Mouse (Mus musculus) lung, postnatal 0 days (tissue): Measurements from ENCODE around the gene Esrrb. TPM values are rescaled to one million over a fixed set of nuclear protein-coding genes. Genes with fewer than 3 reads are reported as not detected.
A peak's percentile ranks its signal among the peaks of the same experiment; 100 is the strongest.

Experiments
- ATAC-seq: fragments of 200-750 bp; cut with Nextera tagmentation; 2 replicates; pipeline ENCODE4 v1.8.0; 2017; ENCODE audit warnings: moderate library complexity
- DNase-seq: peaks from one replicate; pipeline ENCODE4 v3.0.0-alpha.2; 2016; ENCODE audit warnings: low spot score
- H3K27ac ChIP-seq: fragments of 300-500 bp; sonication (generic); 2 replicates; pipeline ENCODE4 v1.5.1; 2014; ENCODE audit warnings: antibody characterized with exemption, mild to moderate bottlenecking, low read length, mixed read lengths
- H3K27me3 ChIP-seq: fragments of 300-500 bp; sonication (generic); replicated peaks from 2 replicates; pipeline ENCODE4 v1.6.1; 2014; ENCODE audit warnings: low read length, mixed read lengths; ENCODE audit not compliant: insufficient read depth
- H3K36me3 ChIP-seq: fragments of 300-500 bp; sonication (generic); 2 replicates; pipeline ENCODE4 v1.6.1; 2014; ENCODE audit warnings: low read length, mixed read lengths; ENCODE audit not compliant: insufficient read depth
- H3K4me1 ChIP-seq: fragments of 300-500 bp; sonication (generic); 2 replicates; pipeline ENCODE4 v1.6.1; 2014; ENCODE audit warnings: antibody characterized with exemption, low read depth, low read length, mixed read lengths; ENCODE audit not compliant: insufficient read depth
- H3K4me2 ChIP-seq: fragments of 300-500 bp; sonication (generic); replicated peaks from 2 replicates; pipeline ENCODE4 v1.6.1; 2014; ENCODE audit warnings: low read depth, mild to moderate bottlenecking, low read length, moderate library complexity, mixed read lengths
- H3K4me3 ChIP-seq: fragments of 300-500 bp; sonication (generic); 2 replicates; pipeline ENCODE4 v1.5.1; 2014; ENCODE audit warnings: low read depth, low read length
- H3K9ac ChIP-seq: fragments of 300-500 bp; sonication (generic); replicated peaks from 2 replicates; pipeline ENCODE4 v1.6.1; 2014; ENCODE audit warnings: low read depth, mild to moderate bottlenecking
- H3K9me3 ChIP-seq: fragments of 300-500 bp; sonication (generic); 2 replicates; pipeline ENCODE4 v1.6.1; 2016; ENCODE audit warnings: low read length, mixed read lengths
- CTCF ChIP-seq: IDR thresholded peaks from 2 replicates; pipeline ENCODE4 v1.5.1; 2016; ENCODE audit warnings: antibody characterized with exemption, mild to moderate bottlenecking
- EP300 ChIP-seq: IDR thresholded peaks from 2 replicates; pipeline ENCODE4 v1.6.1; 2016; ENCODE audit warnings: antibody characterized with exemption, mild to moderate bottlenecking, control low read depth
- WGBS: fragments of 180-500 bp; shearing (Covaris S2); extraction: QIAGEN DNeasy Blood & Tissue Kit; methylation state at CpG from one replicate; pipeline ENCODE4 v1.1.7; 2014; 5-methylcytosine and 5-hydroxymethylcytosine counted together
- polyA plus RNA-seq: library from polyadenylated mRNA; unstranded; fragments of >200 nt; fragmentation: Nextera tagmentation; extraction: Ambion mirVana; gene quantifications from 2 replicates; pipeline ENCODE4 v1.2.1, GENCODE M21; 2015

The Esrrb gene
- polyA plus RNA-seq, result 0.07 and 0.10 TPM in 2 replicates

DNA sequence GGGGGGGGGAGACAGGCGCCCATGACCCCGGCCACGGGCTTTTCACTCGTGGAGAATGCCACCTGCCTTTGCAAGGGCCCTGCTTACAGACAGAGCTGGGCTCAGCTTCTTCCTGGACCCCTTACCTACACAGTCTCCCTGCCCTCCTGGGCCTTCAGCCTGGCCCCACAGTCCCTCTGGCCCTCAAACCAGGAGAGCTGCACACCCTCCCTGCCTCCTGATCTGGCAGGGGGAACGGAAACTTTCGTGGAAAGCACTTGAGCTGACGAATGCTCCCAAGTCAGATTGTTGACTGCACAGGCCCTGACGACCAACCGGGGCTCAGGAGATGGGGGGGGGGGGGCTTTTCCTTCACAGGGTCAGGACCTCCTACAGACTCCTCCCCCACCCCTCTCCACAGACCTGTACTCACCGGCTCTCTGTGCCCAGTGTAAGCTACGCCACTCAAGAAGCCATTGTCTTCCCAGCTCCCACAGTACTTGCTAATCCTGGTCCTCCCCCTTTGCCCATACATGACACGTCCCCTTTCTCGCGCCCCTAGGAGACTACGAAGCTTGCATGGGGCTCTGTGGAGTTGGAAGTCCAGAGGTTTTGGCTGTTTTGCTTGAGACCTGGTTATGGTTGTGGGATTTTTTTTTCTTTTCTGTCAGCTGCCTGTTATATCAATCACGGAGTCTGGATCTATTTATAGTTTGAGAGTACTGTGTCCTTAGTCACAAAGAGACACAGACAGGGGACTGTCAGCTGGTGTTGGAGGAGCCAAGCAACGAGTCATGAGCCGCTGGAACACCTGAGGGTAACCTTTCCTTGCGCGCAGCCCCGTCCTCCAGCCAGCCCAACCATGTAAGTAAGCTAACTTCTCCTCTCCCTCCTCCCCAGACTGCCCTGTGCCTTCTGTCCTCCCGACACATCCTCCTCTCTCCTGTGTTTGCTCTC, at the start of gene Esrrb:
Gene Esrrb, plus strand, starts transcription at position 422 of the 936 bp plus-strand sequence.
- no peaks in the 10 kb centered on the region for H3K9me3 ChIP-seq
- no peaks in the 10 kb centered on the region for H3K27me3 ChIP-seq
- TF ChIP-seq EP300 (no peak), CTCF (no peak)
- H3K4me1 ChIP-seq, result no peaks in the 10 kb centered on the region
- DNase-seq, result peak; percentile 18
- no peak within 1 kb of the TSS for H3K4me3 ChIP-seq
- ATAC-seq, result peak; percentile 40; the same call in 1 of the 2 replicates
- 24% methylated on average over 22 of the region's 22 CpGs for WGBS
- no peaks in the 10 kb centered on the region for H3K36me3 ChIP-seq
- 0 out of 2 replicates have a peak within 1 kb of the TSS, but pooled peaks have one; percentile 14 for H3K4me2 ChIP-seq
- no peak within 1 kb of the TSS for H3K27ac ChIP-seq
- H3K9ac ChIP-seq, result no peak within 1 kb of the TSS

DNA sequence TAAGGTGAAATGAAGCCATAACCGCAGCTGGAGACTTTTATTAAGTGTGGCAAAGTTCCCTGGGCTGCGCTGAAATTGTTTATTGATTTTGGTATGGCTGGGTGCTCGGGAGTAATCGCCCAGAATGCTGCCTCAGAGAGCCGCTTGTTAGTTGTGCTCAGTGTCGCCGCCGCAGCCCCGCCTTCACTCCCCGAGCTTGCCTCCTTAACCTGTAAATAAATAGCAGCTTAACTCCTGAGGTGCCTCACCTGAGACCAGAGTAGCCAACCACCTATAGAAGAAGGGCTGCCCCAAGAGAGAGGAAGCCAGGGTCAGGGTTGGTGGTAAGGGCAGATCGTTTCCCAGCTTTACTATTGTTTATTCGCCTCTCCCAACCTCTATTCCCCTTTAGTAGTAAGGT, 40.3 kb upstream of the Esrrb start:
- WGBS, result 22% methylated on average over 12 of the region's 12 CpGs
- no peak for DNase-seq
- no peak overlapping the region for H3K4me3 ChIP-seq
- no peak overlapping the region for H3K9ac ChIP-seq
- ATAC-seq, result no peak
- H3K4me2 ChIP-seq, result 0 out of 2 replicates have a peak overlapping the region, but pooled peaks have one; percentile 8
- H3K36me3 ChIP-seq, result no peaks in the 10 kb centered on the region
- H3K9me3 ChIP-seq, result no peaks in the 10 kb centered on the region
- no peaks in the 10 kb centered on the region for H3K27me3 ChIP-seq
- no peak for TF ChIP-seq CTCF
- no peak for TF ChIP-seq EP300
- H3K27ac ChIP-seq, result no peak overlapping the region
- H3K4me1 ChIP-seq, result no peaks in the 10 kb centered on the region

DNA sequence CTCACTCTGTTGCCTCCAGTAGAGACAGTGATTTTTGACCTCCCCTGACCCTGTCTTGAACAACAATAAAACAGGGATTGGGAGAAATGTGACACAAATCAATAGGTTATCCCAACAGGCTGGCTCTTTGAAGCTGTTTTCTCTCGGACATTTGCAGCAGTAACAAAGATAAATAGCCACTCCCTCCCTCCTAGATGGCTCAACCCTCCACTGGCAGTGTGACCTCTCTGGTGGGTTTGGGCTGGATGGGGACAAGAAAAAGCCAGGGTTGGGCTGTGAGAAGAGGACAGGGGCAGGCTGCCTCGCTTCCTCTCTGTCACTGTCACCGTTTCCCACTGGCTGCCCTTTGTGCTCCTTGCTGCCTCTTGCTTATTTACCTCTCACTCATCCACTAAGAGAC, 36.6 kb upstream of the Esrrb start:
- ATAC-seq (no peak), DNase-seq (no peak)
- WGBS, result 24% methylated on average over 3 of the region's 3 CpGs
- H3K4me2 ChIP-seq, result no peak overlapping the region
- no peaks in the 10 kb centered on the region for H3K4me1 ChIP-seq
- no peak overlapping the region for H3K9ac ChIP-seq
- H3K27me3 ChIP-seq, result no peaks in the 10 kb centered on the region
- TF ChIP-seq CTCF (no peak), EP300 (no peak)
- no peak overlapping the region for H3K27ac ChIP-seq
- no peaks in the 10 kb centered on the region for H3K36me3 ChIP-seq
- H3K9me3 ChIP-seq, result no peaks in the 10 kb centered on the region
- no peak overlapping the region for H3K4me3 ChIP-seq

DNA sequence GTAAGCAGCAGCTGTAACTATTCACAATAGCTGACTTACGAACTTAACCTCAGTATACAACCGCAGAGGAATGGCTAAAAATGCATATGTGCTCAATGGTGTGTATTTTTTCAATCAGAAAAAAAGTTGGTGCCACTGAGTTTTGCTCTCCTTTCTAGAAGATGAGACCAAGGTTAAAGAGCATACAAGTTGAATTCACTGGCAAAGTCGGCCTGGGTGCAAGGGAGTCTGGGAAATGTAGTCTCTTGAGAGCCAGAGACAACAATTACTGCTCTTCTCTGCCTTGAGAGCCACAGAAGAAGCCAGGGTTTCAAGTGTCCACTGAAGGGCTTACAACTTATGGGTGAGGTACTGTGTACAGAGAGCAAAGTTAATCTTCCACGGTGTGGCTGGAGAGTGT, 31.1 kb upstream of the Esrrb start:
- Histone ChIP-seq H3K9ac (no peak overlapping the region), H3K27me3 (no peaks in the 10 kb centered on the region), H3K4me2 (no peak overlapping the region), H3K4me3 (no peak overlapping the region), H3K36me3 (no peaks in the 10 kb centered on the region), H3K9me3 (no peaks in the 10 kb centered on the region), H3K4me1 (no peaks in the 10 kb centered on the region), H3K27ac (no peak overlapping the region)
- DNase-seq (no peak), ATAC-seq (no peak)
- TF ChIP-seq CTCF (no peak), EP300 (no peak)
- WGBS, result 55% methylated on average over 4 of the region's 4 CpGs

DNA sequence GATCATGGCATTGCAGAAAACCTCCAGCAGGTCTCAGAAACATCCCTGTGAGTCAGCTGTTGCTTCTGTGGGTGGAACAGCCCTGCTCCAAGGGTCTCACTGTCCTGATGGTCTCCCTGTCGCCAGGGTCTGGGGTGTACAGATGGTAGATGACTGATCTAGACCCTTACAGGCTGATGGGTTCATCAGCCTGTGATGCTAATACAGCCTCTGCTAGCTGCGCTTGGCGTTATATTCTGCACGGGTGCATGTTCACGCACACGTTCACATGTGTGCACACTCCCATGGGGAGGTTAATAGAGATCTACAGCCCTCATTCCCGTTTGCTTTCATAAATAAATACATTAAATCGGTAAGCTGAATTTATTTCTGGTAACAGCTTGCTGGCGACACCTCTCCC, 30.2 kb upstream of the Esrrb start:
- TF ChIP-seq CTCF, result no peak
- TF ChIP-seq EP300, result no peak
- WGBS, result 82% methylated on average over 9 of the region's 9 CpGs
- Histone ChIP-seq H3K4me2 (no peak overlapping the region), H3K27ac (no peak overlapping the region), H3K27me3 (no peaks in the 10 kb centered on the region), H3K4me3 (no peak overlapping the region), H3K36me3 (no peaks in the 10 kb centered on the region), H3K4me1 (no peaks in the 10 kb centered on the region), H3K9me3 (no peaks in the 10 kb centered on the region), H3K9ac (no peak overlapping the region)
- ATAC-seq, result no peak
- DNase-seq, result no peak

DNA sequence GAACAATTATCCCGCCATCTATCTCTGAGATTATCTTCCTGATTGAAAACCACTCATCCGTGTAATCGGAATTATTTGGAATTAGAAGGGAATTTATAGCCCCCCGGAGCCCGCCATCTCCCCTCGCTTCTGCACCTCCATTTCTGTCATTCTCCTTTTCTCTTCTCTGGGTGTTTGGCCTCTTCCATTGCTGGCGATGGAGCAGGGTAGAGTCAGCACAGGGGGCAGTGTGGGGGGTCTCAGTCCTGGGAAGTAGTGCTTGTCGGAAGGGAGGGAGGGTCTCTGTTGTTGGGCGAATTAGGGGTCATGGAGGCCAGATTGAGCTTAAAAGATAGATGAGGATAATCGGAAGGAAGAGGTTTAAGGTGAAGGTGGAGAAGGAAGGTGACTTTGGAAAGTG, 29.7 kb upstream of the Esrrb start:
- H3K9me3 ChIP-seq, result no peaks in the 10 kb centered on the region
- no peak for TF ChIP-seq CTCF
- no peak for TF ChIP-seq EP300

More for the DNA sequence above, 29.7 kb upstream of the Esrrb start:
- H3K4me3 ChIP-seq, result no peak overlapping the region
- H3K4me2 ChIP-seq, result no peak overlapping the region
- H3K27me3 ChIP-seq, result no peaks in the 10 kb centered on the region
- H3K36me3 ChIP-seq, result no peaks in the 10 kb centered on the region
- H3K4me1 ChIP-seq, result no peaks in the 10 kb centered on the region
- H3K9ac ChIP-seq, result no peak overlapping the region
- no peak for ATAC-seq
- no peak for DNase-seq
- H3K27ac ChIP-seq, result no peak overlapping the region
- WGBS, result 77% methylated on average over 10 of the region's 10 CpGs
